Mouse (Mus musculus): ENCODE measurements around the gene Larp7. TPM values are rescaled to one million over a fixed set of nuclear protein-coding genes. Genes with fewer than 3 reads are reported as not detected.

Larp7 gene
- 10 to 100 TPM; 15.3 to 19.5 TPM for total RNA-seq (2021)
- long read RNA-seq, experiment 1, transcript Larp7-201 (13 exons, 2,121 nt) = major isoform, 29 of 34 reads
- long read RNA-seq, experiment 1, partial matches to known transcripts = 0 of 34 reads
- long read RNA-seq, experiment 1, other reads (novel, unspliced or antisense) = 5 of 34 reads
- long read RNA-seq, experiment 2, transcript Larp7-201 (13 exons, 2,121 nt) = major isoform, 22 of 29 reads
- long read RNA-seq, experiment 2, partial matches to known transcripts = 4 of 29 reads
- long read RNA-seq, experiment 2, other reads (novel, unspliced or antisense) = 3 of 29 reads

GRCm38 (mm10) chr3:127552973-127553719, at the start of gene Larp7, which contains the start of gene Zgrf1:
TSS of gene Larp7 (minus strand) at chr3:127553349.
TSS of gene Zgrf1 (plus strand) at chr3:127553489.
- DNase-seq = peak; percentile 96

- no peak for DNase-seq
Observed at GRCm38 (mm10) chr3:127597136-127597535, 44.0 kb upstream of the Larp7 start.

GRCm38 (mm10) chr3:127572557-127572956, 19.4 kb upstream of the Larp7 start:
- no peak for DNase-seq

- DNase-seq = no peak
Observed at GRCm38 (mm10) chr3:127565129-127565528, 12.0 kb upstream of the Larp7 start.

GRCm38 (mm10) chr3:127562974-127563373, 9.8 kb upstream of the Larp7 start:
- DNase-seq = no peak

- no peak for DNase-seq
Observed at GRCm38 (mm10) chr3:127558201-127558600, 5.1 kb upstream of the Larp7 start.

- no peak for DNase-seq
Observed at GRCm38 (mm10) chr3:127554723-127555122, 1.6 kb upstream of the Larp7 start.

GRCm38 (mm10) chr3:127553720-127554043, 533 bp upstream of the Larp7 start:
- DNase-seq = no peak

GRCm38 (mm10) chr3:127552434-127552972, 646 bp downstream of the Larp7 start:
- no peak for DNase-seq

- DNase-seq = peak; percentile 18
Observed at GRCm38 (mm10) chr3:127547882-127548281, 5.3 kb downstream of the Larp7 start.

- no peak for DNase-seq
Observed at GRCm38 (mm10) chr3:127544610-127545121, 8.5 kb downstream of the Larp7 start.

GRCm38 (mm10) chr3:127543976-127544375, 9.2 kb downstream of the Larp7 start:
- no peak for DNase-seq

- DNase-seq = no peak
Observed at GRCm38 (mm10) chr3:127539193-127539592, 14.0 kb downstream of the Larp7 start.

GRCm38 (mm10) chr3:127530293-127530692, 22.9 kb downstream of the Larp7 start:
- no peak for DNase-seq

- DNase-seq = no peak
Observed at GRCm38 (mm10) chr3:127529824-127530223, 23.3 kb downstream of the Larp7 start.

- DNase-seq = no peak
Observed at GRCm38 (mm10) chr3:127529210-127529609, 23.9 kb downstream of the Larp7 start.

GRCm38 (mm10) chr3:127527465-127528034, 25.6 kb downstream of the Larp7 start:
- DNase-seq = no peak

GRCm38 (mm10) chr3:127525188-127525819, 27.8 kb downstream of the Larp7 start:
- DNase-seq = no peak

- DNase-seq = peak; percentile 29
Observed at GRCm38 (mm10) chr3:127521156-127521555, 32.0 kb downstream of the Larp7 start.

GRCm38 (mm10) chr3:127520300-127520699, 32.8 kb downstream of the Larp7 start:
- DNase-seq = no peak

- no peak for DNase-seq
Observed at GRCm38 (mm10) chr3:127515251-127515650, 37.9 kb downstream of the Larp7 start.

- no peak for DNase-seq
Observed at GRCm38 (mm10) chr3:127513699-127514098, 39.5 kb downstream of the Larp7 start.
